Mouse (Mus musculus) limb, embryonic 10.5 days (tissue): ENCODE data around the gene Ap1g2. TPM values are rescaled to one million over a fixed set of nuclear protein-coding genes. Genes with fewer than 3 reads are reported as not detected.

Experiments
- DNase-seq: peaks from one replicate; pipeline ENCODE4 v3.0.0-alpha.2; 2017; ENCODE audit warnings: low spot score
- H3K27ac ChIP-seq: fragments of 300-500 bp; sonication (generic); 2 replicates; pipeline ENCODE4 v1.5.1; 2016; ENCODE audit warnings: mild to moderate bottlenecking
- H3K27me3 ChIP-seq: fragments of 300-500 bp; sonication (generic); 2 replicates; pipeline ENCODE4 v1.6.1; 2016; ENCODE audit warnings: low read depth, mild to moderate bottlenecking; ENCODE audit not compliant: poor library complexity, severe bottlenecking
- H3K36me3 ChIP-seq: fragments of 300-500 bp; sonication (generic); 2 replicates; pipeline ENCODE4 v1.6.1; 2016; ENCODE audit warnings: mild to moderate bottlenecking, moderate library complexity
- H3K4me1 ChIP-seq: fragments of 300-500 bp; sonication (generic); 2 replicates; pipeline ENCODE4 v1.6.1; 2016
- H3K4me3 ChIP-seq: fragments of 300-500 bp; sonication (generic); 2 replicates; pipeline ENCODE4 v1.5.1; 2016; ENCODE audit warnings: mild to moderate bottlenecking, moderate library complexity
- H3K9me3 ChIP-seq: fragments of 300-500 bp; sonication (generic); replicated peaks from 2 replicates; pipeline ENCODE4 v1.6.1; 2016; ENCODE audit warnings: mild to moderate bottlenecking
- WGBS: fragments of 180-500 bp; shearing (Covaris S2); methylation state at CpG from one replicate; pipeline ENCODE4 v1.1.7; 2016; 5-methylcytosine and 5-hydroxymethylcytosine counted together
- polyA plus RNA-seq: library from polyadenylated mRNA; unstranded; fragments of >200 nt; fragmentation: Nextera tagmentation; extraction: Ambion mirVana; gene quantifications from 2 replicates; pipeline ENCODE4 v1.2.1, GENCODE M21; 2016

Gene Ap1g2
- polyA plus RNA-seq, 1 experiment from 2014 or later: 12.5 TPM

GRCm38 (mm10) chr14:55055167-55055834 is 51.1 kb downstream of the Ap1g2 start:
- no peaks in the 10 kb centered on the region for H3K27me3 ChIP-seq
- 82% methylated on average over 11 of the region's 11 CpGs for WGBS
- H3K9me3 ChIP-seq: no peaks in the 10 kb centered on the region
- H3K4me1 ChIP-seq: peaks cover 3% of the 10 kb centered on the region; the same call in 1 of the 2 replicates
- DNase-seq: no peak
- H3K36me3 ChIP-seq: no peaks in the 10 kb centered on the region
- H3K4me3 ChIP-seq: no peak overlapping the region
- H3K27ac ChIP-seq: no peak overlapping the region

- peaks cover 2% of the 10 kb centered on the region; the same call in 1 of the 2 replicates for H3K4me1 ChIP-seq
- H3K4me3 ChIP-seq: no peak overlapping the region
- no peaks in the 10 kb centered on the region for H3K9me3 ChIP-seq
- no peak for DNase-seq
- no peaks in the 10 kb centered on the region for H3K27me3 ChIP-seq
- no peaks in the 10 kb centered on the region for H3K36me3 ChIP-seq
- 83% methylated on average over 10 of the region's 10 CpGs for WGBS
- no peak overlapping the region for H3K27ac ChIP-seq
Observed at GRCm38 (mm10) chr14:55054191-55054749, 52.1 kb downstream of the Ap1g2 start.

- no peaks in the 10 kb centered on the region for H3K9me3 ChIP-seq
- no peak overlapping the region for H3K27ac ChIP-seq
- 91% methylated on average over 17 of the region's 17 CpGs for whole genome bisulfite sequencing
- H3K4me1 ChIP-seq: peaks cover 3% of the 10 kb centered on the region; the same call in 1 of the 2 replicates
- no peak for DNase-seq
- H3K4me3 ChIP-seq: no peak overlapping the region
- no peaks in the 10 kb centered on the region for H3K36me3 ChIP-seq
- H3K27me3 ChIP-seq: no peaks in the 10 kb centered on the region
Observed at GRCm38 (mm10) chr14:55053708-55054190, 52.6 kb downstream of the Ap1g2 start.

GRCm38 (mm10) chr14:55053050-55053449 is 53.3 kb downstream of the Ap1g2 start:
- no peaks in the 10 kb centered on the region for H3K9me3 ChIP-seq
- H3K36me3 ChIP-seq: no peaks in the 10 kb centered on the region
- no peaks in the 10 kb centered on the region for H3K27me3 ChIP-seq
- WGBS: 83% methylated on average over 4 of the region's 4 CpGs
- no peak for DNase-seq
- H3K4me3 ChIP-seq: no peak overlapping the region
- peaks cover 3% of the 10 kb centered on the region; the same call in 1 of the 2 replicates for H3K4me1 ChIP-seq
- no peak overlapping the region for H3K27ac ChIP-seq

GRCm38 (mm10) chr14:55052496-55052895 is 53.9 kb downstream of the Ap1g2 start:
- Histone ChIP-seq H3K36me3 (no peaks in the 10 kb centered on the region), H3K9me3 (no peaks in the 10 kb centered on the region), H3K4me3 (no peak overlapping the region), H3K27me3 (no peaks in the 10 kb centered on the region), H3K27ac (no peak overlapping the region), H3K4me1 (peaks cover 3% of the 10 kb centered on the region; the same call in 1 of the 2 replicates)
- WGBS: 89% methylated on average over 9 of the region's 9 CpGs
- no peak for DNase-seq

Other genes with a start within 250 kb of the Ap1g2 start
- 17.8 and 22.6 TPM in 2 replicates for gene Homez, start 235.6 kb downstream of the Ap1g2 start, polyA plus RNA-seq
- gene Ppp1r3e, start 229.0 kb downstream of the Ap1g2 start, polyA plus RNA-seq: 0.08 TPM in 1 of 2 replicates, not detected in the other
- gene Bcl2l2, start 223.2 kb downstream of the Ap1g2 start, polyA plus RNA-seq: 1.7 and 2.2 TPM in 2 replicates
- 0.55 TPM in 1 of 2 replicates, not detected in the other for gene Gm20521, start 223.2 kb downstream of the Ap1g2 start, polyA plus RNA-seq
- gene Pabpn1, start 214.1 kb downstream of the Ap1g2 start, polyA plus RNA-seq: 173 and 178 TPM in 2 replicates
- gene Slc22a17, start 193.5 kb downstream of the Ap1g2 start, polyA plus RNA-seq: 31.2 and 52.7 TPM in 2 replicates
- gene Efs, start 180.5 kb downstream of the Ap1g2 start, polyA plus RNA-seq: 40.2 and 53.4 TPM in 2 replicates
- gene Il25, start 173.9 kb downstream of the Ap1g2 start, polyA plus RNA-seq: 0.14 TPM in 1 of 2 replicates, not detected in the other
- gene Cmtm5, start 170.3 kb downstream of the Ap1g2 start, polyA plus RNA-seq: 0.38 and 1.2 TPM in 2 replicates
- gene Myh6, start 139.7 kb downstream of the Ap1g2 start, polyA plus RNA-seq: 1.5 and 2.3 TPM in 2 replicates
- gene Gm17428, start 129.7 kb downstream of the Ap1g2 start, polyA plus RNA-seq: not detected in 2 replicates
- 2.2 and 4.4 TPM in 2 replicates for gene Myh7, start 112.0 kb downstream of the Ap1g2 start, polyA plus RNA-seq
- 97.5 and 98.1 TPM in 2 replicates for gene Ngdn, start 91.1 kb downstream of the Ap1g2 start, polyA plus RNA-seq
- 4.1 and 5.6 TPM in 2 replicates for gene Zfhx2, start 14.3 kb downstream of the Ap1g2 start, polyA plus RNA-seq
- 22.0 and 25.6 TPM in 2 replicates for gene Thtpa, start 11.8 kb downstream of the Ap1g2 start, polyA plus RNA-seq
- gene Jph4, start 10.3 kb upstream of the Ap1g2 start, polyA plus RNA-seq: 0.03 and 0.08 TPM in 2 replicates
- not detected in 2 replicates for gene Dhrs2, start 115.4 kb upstream of the Ap1g2 start, polyA plus RNA-seq